Mouse (Mus musculus) megakaryocyte, embryonic 14.5 days (primary cell): Measurements from ENCODE around the gene Esrrb. TPM values are rescaled to one million over a fixed set of nuclear protein-coding genes. Genes with fewer than 3 reads are reported as not detected.

Experiments used
- H3K27me3 ChIP-seq: replicated peaks from 2 replicates; pipeline ENCODE3; 2012; ENCODE audit warnings: inconsistent platforms
- H3K36me3 ChIP-seq: replicated peaks from 2 replicates; pipeline ENCODE3; 2012; ENCODE audit warnings: low read length, inconsistent platforms, mixed read lengths
- H3K4me1 ChIP-seq: 2 replicates; pipeline ENCODE4 v1.6.1; 2012; ENCODE audit warnings: inconsistent platforms
- H3K4me3 ChIP-seq: replicated peaks from 2 replicates; pipeline ENCODE3; 2012; ENCODE audit warnings: moderate library complexity, mild to moderate bottlenecking, inconsistent platforms
- H3K9me3 ChIP-seq: 2 replicates; pipeline ENCODE4 v1.6.1; 2012; ENCODE audit warnings: inconsistent platforms
- FLI1 ChIP-seq: IDR thresholded peaks from 2 replicates; pipeline ENCODE4 v1.6.1; 2012; ENCODE audit warnings: low read length, inconsistent platforms, mixed read lengths
- GATA1 ChIP-seq: IDR thresholded peaks from 3 replicates; pipeline ENCODE4 v1.6.1; 2012; ENCODE audit warnings: mixed read lengths, low read length, inconsistent platforms, borderline replicate concordance
- polyA plus RNA-seq: library from polyadenylated mRNA; stranded (reverse); fragments of >175 nt; gene quantifications from 2 replicates; pipeline ENCODE4 v1.2.3, GENCODE M21; 2012; ENCODE audit warnings: low replicate concordance; ENCODE audit not compliant: insufficient read depth

Gene Esrrb
- polyA plus RNA-seq, 1 experiment, result 0.18 TPM

DNA sequence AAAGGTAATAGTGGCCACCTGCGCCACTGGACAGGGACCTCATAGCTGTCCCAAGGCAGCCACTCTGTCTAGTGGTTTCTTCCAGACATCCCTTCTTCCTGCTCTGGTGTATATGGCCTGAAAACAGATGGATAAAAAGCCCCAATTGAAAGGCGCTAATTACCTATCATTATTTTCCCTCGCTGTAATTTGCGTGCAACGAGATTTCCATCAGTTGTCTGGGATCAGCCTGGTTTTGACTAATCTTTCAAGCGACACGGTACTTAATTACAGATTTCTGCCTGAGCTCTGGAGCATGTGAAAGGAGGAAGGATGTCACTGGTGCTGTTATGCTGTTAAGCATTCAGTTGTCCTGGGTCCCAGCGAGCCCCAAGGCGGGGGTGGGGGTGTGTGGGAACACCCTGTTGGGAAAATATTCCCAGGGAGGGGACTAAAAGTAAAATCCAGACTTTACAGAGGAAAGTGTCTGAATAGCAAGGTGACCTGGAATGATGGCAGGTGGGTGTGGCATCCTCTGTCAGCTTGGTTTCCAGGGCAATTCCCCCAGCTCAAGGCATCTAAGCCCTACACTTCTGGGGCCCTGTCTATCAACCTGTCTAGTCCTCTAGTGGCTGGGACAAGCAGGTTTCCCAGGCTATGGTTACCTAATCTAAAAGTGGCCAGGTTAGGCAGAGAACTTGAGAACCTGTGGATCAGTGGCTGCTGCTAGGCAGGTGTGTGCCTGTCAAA is 102.0 kb downstream of the Esrrb start:
- Histone ChIP-seq H3K9me3 (no peaks in the 10 kb centered on the region), H3K4me3 (no peak overlapping the region), H3K36me3 (no peaks in the 10 kb centered on the region), H3K4me1 (no peaks in the 10 kb centered on the region), H3K27me3 (peaks cover 4% of the 10 kb centered on the region)
- TF ChIP-seq GATA1, result no peak
- TF ChIP-seq FLI1, result no peak

- TF ChIP-seq FLI1 (no peak), GATA1 (no peak)
- Histone ChIP-seq H3K9me3 (no peaks in the 10 kb centered on the region), H3K27me3 (peaks cover 4% of the 10 kb centered on the region), H3K36me3 (no peaks in the 10 kb centered on the region), H3K4me1 (no peaks in the 10 kb centered on the region), H3K4me3 (no peak overlapping the region)
Observed at GRCm38 (mm10) chr12:86464385-86464784, 103.5 kb downstream of the Esrrb start.

DNA sequence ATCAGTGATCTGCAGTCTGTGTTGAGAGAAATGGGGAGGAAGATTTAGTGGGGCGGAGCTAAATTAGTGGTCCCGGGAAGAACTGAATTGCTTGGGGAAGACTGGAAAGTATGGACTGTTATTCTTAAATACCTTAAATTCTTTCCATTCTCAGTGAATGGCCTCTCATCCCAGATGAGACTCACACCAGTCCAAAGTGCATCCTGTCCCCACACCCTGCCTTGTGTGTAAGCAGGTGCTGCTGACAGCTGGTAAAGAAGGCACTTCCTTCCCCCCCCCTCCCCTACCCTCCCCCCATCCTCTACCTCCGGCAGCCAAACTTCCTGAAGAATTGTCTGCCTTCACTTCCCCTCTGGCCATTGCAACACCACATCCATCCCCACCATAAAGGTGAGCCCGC is 105.3 kb downstream of the Esrrb start:
- H3K27me3 ChIP-seq, result peaks cover 8% of the 10 kb centered on the region
- TF ChIP-seq FLI1 (no peak), GATA1 (no peak)

GRCm38 (mm10) chr12:86469919-86470318 is 109.0 kb downstream of the Esrrb start:
- H3K27me3 ChIP-seq, result peaks cover 18% of the 10 kb centered on the region

More for the DNA sequence above, 105.3 kb downstream of the Esrrb start:
- Histone ChIP-seq H3K4me1 (no peaks in the 10 kb centered on the region), H3K4me3 (no peak overlapping the region), H3K36me3 (no peaks in the 10 kb centered on the region), H3K9me3 (no peaks in the 10 kb centered on the region; the same call in 1 of the 2 replicates)

GRCm38 (mm10) chr12:86470912-86471311 is 110.0 kb downstream of the Esrrb start:
- Histone ChIP-seq H3K36me3 (no peaks in the 10 kb centered on the region), H3K27me3 (peaks cover 21% of the 10 kb centered on the region), H3K4me3 (no peak overlapping the region), H3K4me1 (no peaks in the 10 kb centered on the region), H3K9me3 (no peaks in the 10 kb centered on the region; the same call in 1 of the 2 replicates)
- TF ChIP-seq GATA1 (no peak), FLI1 (no peak)

More at GRCm38 (mm10) chr12:86469919-86470318, 109.0 kb downstream of the Esrrb start:
- no peaks in the 10 kb centered on the region for H3K4me1 ChIP-seq
- H3K4me3 ChIP-seq, result no peak overlapping the region
- no peaks in the 10 kb centered on the region; the same call in 1 of the 2 replicates for H3K9me3 ChIP-seq
- no peak for TF ChIP-seq GATA1
- TF ChIP-seq FLI1, result no peak
- no peaks in the 10 kb centered on the region for H3K36me3 ChIP-seq

DNA sequence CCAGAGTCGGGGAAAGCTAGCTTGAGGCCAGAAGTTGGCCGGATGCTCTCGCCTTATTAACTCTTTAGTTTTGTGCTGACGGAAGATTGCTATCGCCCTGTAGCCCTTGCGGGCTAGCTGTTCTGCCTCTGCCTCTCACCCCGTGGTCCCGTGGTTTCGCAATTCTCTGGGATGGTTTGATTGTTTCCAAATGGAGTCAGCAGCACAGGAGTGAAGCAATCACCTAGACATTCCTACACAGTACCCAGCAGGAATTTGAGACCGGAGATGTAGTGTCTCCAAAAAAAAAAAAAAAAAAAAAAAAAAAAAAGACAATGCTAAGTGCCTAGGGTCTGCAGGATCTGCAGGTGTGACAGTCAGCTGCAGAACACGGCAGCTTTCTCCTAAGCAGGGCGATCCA is 112.7 kb downstream of the Esrrb start:
- no peak for TF ChIP-seq GATA1
- TF ChIP-seq FLI1, result no peak
- Histone ChIP-seq H3K36me3 (no peaks in the 10 kb centered on the region), H3K4me1 (no peaks in the 10 kb centered on the region), H3K27me3 (peaks cover 26% of the 10 kb centered on the region), H3K9me3 (no peaks in the 10 kb centered on the region; the same call in 1 of the 2 replicates), H3K4me3 (no peak overlapping the region)

DNA sequence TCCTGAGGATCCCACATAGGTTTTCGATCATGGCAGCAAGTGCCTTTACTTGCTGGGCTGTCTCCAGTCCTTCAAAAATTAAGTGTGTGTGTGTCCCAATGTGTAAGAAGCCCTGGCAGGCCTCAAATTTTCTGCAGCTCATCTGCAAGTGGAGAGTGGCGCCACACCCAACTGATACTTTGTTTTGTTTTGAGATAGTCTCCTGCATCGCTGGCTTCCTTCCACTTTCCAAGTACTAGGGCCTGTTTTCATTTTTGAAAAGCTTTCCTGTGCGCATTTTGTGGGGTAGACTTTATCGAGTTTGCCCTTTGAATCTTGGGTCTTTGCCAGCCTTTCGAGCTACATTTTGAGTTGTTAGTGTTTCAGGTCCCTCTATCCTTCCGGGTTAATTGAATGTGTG is 115.1 kb downstream of the Esrrb start:
- no peak for TF ChIP-seq GATA1
- TF ChIP-seq FLI1, result no peak
- no peaks in the 10 kb centered on the region for H3K36me3 ChIP-seq
- peaks cover 23% of the 10 kb centered on the region for H3K27me3 ChIP-seq
- H3K4me3 ChIP-seq, result no peak overlapping the region
- H3K4me1 ChIP-seq, result no peaks in the 10 kb centered on the region
- no peaks in the 10 kb centered on the region for H3K9me3 ChIP-seq

GRCm38 (mm10) chr12:86478908-86479307 is 118.0 kb downstream of the Esrrb start:
- Histone ChIP-seq H3K9me3 (no peaks in the 10 kb centered on the region), H3K27me3 (peaks cover 23% of the 10 kb centered on the region), H3K36me3 (no peaks in the 10 kb centered on the region), H3K4me3 (peak overlapping the region; percentile 38), H3K4me1 (no peaks in the 10 kb centered on the region)
- TF ChIP-seq FLI1, result no peak
- no peak for TF ChIP-seq GATA1

DNA sequence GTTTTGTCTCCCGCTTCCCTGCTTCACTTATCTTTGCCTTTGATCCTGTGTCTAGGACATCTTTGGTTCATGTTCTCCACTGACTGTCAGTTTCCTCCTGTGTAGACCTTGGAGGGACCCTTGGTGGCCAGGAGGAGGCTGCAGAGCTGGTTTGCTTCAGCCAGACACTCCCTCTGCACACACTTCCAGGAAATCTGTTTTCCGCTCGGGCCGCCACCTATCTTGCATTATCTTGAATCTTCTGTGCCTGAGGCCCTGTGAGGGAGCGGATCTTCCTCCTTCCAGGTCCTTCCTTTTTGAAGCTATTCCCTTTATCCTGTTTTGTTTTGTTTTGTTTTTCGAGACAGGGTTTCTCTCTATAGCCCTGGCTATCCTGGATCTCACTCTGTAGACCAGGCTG is 121.1 kb downstream of the Esrrb start:
- H3K27me3 ChIP-seq, result peaks cover 23% of the 10 kb centered on the region
- no peaks in the 10 kb centered on the region for H3K36me3 ChIP-seq
- TF ChIP-seq GATA1, result no peak
- TF ChIP-seq FLI1, result no peak
- H3K4me3 ChIP-seq, result no peak overlapping the region
- H3K9me3 ChIP-seq, result no peaks in the 10 kb centered on the region
- H3K4me1 ChIP-seq, result no peaks in the 10 kb centered on the region

- H3K9me3 ChIP-seq, result no peaks in the 10 kb centered on the region
- no peak overlapping the region for H3K4me3 ChIP-seq
- H3K36me3 ChIP-seq, result no peaks in the 10 kb centered on the region
- TF ChIP-seq GATA1 (no peak), FLI1 (no peak)
- no peaks in the 10 kb centered on the region for H3K4me1 ChIP-seq
- peaks cover 18% of the 10 kb centered on the region for H3K27me3 ChIP-seq
Observed at GRCm38 (mm10) chr12:86483413-86483841, 122.5 kb downstream of the Esrrb start.

DNA sequence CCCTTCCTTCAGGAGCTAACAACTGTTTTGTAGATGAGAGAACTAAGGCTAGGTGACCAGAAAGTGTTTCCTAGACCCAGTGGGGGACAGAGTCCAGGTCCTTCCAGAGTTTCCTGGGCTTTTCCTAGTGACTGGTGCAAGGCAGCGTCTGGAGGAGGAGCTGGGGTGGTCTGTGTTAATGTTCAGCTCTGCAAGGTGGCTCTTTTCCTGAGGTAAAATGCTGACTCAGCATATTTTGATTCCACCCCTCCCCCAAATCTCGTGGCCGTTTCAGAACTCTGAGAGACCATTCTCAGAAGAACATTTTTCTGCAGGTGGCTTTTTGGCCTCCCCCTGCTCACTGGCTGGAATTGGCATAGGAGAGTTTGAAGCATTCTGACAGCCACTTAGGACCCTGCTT is 127.1 kb downstream of the Esrrb start:
- TF ChIP-seq GATA1, result no peak
- TF ChIP-seq FLI1, result no peak
- H3K27me3 ChIP-seq, result peaks cover 14% of the 10 kb centered on the region
- peaks cover 5% of the 10 kb centered on the region; the same call in 1 of the 2 replicates for H3K4me1 ChIP-seq
- H3K4me3 ChIP-seq, result no peak overlapping the region
- no peaks in the 10 kb centered on the region for H3K9me3 ChIP-seq
- no peaks in the 10 kb centered on the region for H3K36me3 ChIP-seq
